Mouse (Mus musculus) R1 (cell line): ENCODE data around the gene Kif16b.

Experiments
- DNase-seq: peaks from one replicate; pipeline ENCODE4 v3.0.0-alpha.2; 2018; ENCODE audit warnings: low read depth, low spot score

Gene Kif16b

GRCm38 (mm10) chr2:142900862-142901805 lies at the start of gene Kif16b:
Kif16b (minus strand) TSS chr2:142901531.
- peak; percentile 93 for DNase-seq

DNA sequence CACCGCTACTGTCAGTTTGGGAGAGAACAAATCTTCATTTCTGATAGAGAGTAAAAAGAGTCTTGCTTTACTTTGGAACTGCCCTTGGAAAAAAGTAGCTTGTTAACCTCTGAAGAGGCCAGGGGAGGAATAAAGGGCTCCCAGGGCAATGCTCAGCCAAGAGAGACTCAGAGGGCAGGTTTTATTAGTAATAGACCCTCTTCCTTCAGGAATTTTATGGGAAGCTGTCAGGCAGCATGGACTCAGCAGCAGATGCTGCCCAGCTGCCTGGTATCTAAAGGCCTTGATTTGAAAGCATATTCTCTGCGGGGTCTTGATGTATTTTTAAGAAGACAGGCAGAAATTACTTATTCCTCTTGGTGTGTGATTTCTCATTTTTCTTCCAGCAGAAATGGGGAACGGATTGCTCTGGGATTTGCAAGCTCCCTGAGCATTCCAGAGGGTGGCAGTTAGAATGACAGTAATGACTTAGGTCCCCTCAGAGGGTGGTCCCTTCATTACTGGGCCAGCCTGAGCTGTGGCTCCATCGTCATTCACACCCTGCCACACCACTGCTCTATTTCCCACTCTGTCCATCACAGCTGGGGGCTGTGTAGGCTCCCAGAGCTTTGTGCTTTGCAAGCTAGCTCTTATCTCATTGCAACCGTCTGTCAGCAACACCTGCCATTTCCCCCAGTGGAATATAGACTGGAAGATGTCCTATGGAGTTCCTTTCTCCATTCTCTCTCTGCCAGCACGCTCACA lies 39.7 kb upstream of the Kif16b start:
- no peak for DNase-seq

DNA sequence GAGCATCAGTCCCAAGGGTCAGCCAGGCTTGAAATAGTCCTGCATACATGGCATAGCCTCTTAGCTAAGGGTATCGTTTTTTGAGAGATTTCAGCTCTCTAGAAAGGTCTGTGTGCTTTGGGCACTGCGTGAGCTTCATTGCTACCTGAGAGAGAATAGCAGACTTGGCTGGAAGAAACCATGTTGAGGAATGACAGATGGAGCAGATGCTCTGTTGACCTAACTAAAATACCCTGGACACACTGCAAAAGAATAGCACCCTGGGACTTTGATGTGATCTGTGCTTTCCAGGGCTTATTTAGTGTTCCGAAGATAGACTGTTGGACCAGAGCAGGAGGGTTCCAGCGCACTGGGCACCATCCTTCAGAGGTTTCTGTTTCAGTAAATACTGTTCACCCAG lies 29.1 kb upstream of the Kif16b start:
- DNase-seq: no peak

DNA sequence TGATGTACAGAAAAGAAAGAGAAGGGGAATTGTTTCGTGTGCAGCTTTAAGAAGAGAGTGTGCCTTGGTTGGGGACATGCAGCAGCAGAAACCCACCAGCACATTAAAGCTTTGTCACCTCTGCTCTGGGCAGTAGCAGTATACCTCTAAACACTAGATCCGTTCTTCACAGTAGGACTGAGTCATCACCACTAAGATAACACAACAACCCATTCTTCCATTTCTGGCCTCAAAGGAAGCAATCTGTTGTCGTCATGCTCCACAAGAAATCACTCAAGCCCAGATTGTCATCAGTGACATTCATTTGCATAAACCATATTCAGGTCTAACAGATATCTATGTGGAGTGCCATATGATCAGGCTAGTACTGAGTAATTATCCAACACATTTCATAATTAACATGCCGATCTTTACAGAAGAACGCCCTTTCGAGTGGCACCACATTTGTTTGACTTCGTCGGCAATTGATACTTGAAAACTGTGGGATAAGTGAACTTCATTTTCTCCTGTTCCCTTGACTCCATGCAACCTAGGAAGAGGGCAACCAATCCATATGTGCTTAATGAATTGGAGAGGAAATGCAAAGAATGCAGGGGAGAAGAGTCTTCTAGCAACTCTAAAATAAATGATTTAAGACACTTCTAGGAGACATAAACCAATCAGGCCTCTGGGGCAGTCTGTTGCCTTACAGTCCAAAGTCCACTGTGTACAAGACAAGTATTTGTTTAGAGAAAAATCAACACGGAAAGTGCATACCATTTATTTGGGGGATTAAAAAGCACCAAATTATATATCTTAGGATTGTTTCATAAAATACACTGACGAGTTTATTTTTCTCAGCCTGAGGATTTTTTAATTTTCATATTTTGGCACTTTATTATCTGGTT lies 28.1 kb upstream of the Kif16b start:
- no peak for DNase-seq

- no peak for DNase-seq
Observed at GRCm38 (mm10) chr2:142910808-142911388, 9.6 kb upstream of the Kif16b start.

- no peak for DNase-seq
Observed at GRCm38 (mm10) chr2:142909213-142909612, 7.9 kb upstream of the Kif16b start.

GRCm38 (mm10) chr2:142907056-142907455 lies 5.7 kb upstream of the Kif16b start:
- no peak for DNase-seq

- DNase-seq: peak; percentile 96
Observed at GRCm38 (mm10) chr2:142902905-142903895, 1.9 kb upstream of the Kif16b start.

- no peak for DNase-seq
Observed at GRCm38 (mm10) chr2:142900120-142900861, 1.0 kb downstream of the Kif16b start.

DNA sequence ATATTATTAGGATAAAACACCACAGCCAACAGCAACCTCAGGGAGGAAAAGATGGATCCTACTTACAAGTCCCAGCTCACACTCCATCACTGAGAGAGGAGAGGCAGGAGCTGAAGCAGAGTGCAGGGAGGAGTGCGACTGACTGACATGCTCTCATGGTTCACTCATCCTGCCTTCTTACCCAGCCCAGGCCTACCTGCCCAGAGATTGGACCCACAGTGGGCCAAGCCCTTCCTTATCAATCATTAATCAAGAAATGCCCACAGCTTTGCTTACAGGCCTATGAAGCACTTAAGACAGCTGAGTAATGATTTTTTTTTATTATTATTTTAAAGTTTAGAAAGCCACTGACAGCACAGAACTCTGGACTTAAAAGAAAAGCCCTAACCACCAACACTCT lies 7.6 kb downstream of the Kif16b start:
- DNase-seq: no peak

GRCm38 (mm10) chr2:142891283-142891682 lies 10.0 kb downstream of the Kif16b start:
- DNase-seq: no peak

DNA sequence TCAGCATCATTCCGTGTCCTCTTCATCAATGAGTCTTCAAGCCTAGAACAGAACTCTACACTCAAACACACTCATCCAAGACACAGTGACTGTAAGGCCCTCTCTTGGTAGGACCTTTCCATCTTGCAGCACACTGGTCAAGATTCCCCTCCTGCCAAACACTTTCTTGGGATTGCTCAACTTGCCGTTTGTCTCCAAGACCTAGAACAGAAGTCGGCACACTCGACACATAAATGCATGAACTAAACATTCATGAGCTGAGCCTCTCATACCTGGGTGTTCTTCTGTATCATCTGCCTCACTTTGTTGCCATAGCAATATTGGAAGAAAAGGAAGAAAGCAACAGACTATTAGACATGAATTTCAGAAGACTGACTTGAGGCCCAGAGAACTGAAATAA lies 16.9 kb downstream of the Kif16b start:
- DNase-seq: no peak

GRCm38 (mm10) chr2:142883625-142883994 lies 17.7 kb downstream of the Kif16b start:
- DNase-seq: no peak

DNA sequence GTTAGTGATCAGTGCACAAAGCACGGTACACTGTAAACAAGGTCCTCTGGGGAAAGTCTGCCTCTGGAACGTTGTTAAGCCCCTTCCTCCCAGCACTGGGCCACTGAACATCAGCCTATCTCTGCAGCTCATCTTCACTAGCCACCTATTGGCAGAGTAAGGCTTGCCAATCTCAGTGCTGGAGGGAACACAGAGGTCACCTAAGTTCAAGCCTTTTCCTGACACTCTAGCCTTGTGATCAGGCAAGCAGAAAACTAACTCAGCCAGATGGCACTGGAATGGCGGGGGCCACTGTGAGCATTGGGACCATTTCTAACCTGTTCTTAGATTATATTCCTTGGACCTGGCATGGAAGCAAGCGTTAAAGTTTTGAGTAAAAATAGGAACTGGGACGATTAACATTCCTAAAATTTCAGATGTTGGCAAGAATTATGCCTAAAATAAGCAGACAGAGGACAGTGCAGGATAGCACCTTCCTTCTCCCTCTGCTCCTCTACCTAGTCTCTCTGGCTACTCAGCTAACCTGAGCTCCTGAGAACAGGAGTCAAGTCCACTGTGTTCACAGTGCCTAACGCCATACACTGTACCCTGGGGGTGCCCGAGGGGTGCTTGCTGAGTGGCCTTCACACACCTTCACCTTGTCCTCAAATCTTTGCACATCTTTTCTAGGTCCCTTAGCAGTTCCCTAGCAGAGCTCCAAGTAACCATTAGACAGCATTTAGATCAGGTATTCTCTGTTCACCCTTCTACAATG lies 18.3 kb downstream of the Kif16b start:
- no peak for DNase-seq

DNA sequence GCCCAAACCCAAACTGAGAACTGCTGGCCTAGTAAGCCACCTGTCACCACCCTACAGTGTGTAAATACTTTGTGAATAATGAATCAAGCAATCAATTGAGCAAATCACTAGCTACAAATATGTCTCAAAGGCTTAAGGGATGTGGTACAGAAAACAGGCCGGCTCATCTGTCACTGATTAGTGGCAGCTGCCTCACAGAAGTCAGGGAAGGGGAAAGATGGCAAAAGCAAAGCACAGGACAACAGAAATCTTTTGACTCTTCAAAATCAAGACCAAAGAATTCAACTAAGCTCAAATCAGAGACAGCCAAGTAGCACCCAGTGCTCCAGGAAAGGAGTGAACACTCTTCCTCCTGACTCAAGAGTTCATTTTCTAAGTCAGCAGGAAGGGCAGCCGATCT lies 18.9 kb downstream of the Kif16b start:
- DNase-seq: no peak

GRCm38 (mm10) chr2:142881177-142881576 lies 20.2 kb downstream of the Kif16b start:
- DNase-seq: no peak

- DNase-seq: no peak
Observed at GRCm38 (mm10) chr2:142879257-142879818, 22.0 kb downstream of the Kif16b start.

GRCm38 (mm10) chr2:142876636-142877035 lies 24.7 kb downstream of the Kif16b start:
- DNase-seq: no peak
